Mouse (Mus musculus): Measurements from ENCODE around the gene Cnppd1. TPM values are rescaled to one million over a fixed set of nuclear protein-coding genes. Genes with fewer than 3 reads are reported as not detected.

The Cnppd1 gene
- total RNA-seq, 2 experiments from 2014 or later: 28.7 to 29.2 TPM

Other genes starting within 250 kb of the Cnppd1 start
- not detected for gene Cryba2, start 249.6 kb downstream of the Cnppd1 start, total RNA-seq (2021)
- under 1 TPM in 1 of 2 experiments, not detected in 1; 0.45 TPM for gene Cfap65, start 207.1 kb downstream of the Cnppd1 start, total RNA-seq (2021)
- gene Ihh, start 191.0 kb downstream of the Cnppd1 start, total RNA-seq (2021): under 1 TPM in 1 of 2 experiments, not detected in 1; 0.12 TPM
- gene Nhej1, start 17.5 kb downstream of the Cnppd1 start, total RNA-seq (2021): 1 to 10 TPM; 2.6 to 4.0 TPM
- gene Slc23a3, start 8.8 kb downstream of the Cnppd1 start, total RNA-seq (2021): 1 to 10 TPM in 1 of 2 experiments, under 1 TPM in 1; 0.78 to 1.0 TPM
- 10 to 100 TPM; 23.9 to 27.4 TPM for gene Retreg2, start 67 bp upstream of the Cnppd1 start, total RNA-seq (2021)
- 10 to 100 TPM; 16.0 to 16.7 TPM for gene Zfand2b, start 25.9 kb upstream of the Cnppd1 start, total RNA-seq (2021)
- 10 to 100 TPM; 25.7 to 26.4 TPM for gene Abcb6, start 37.7 kb upstream of the Cnppd1 start, total RNA-seq (2021)
- gene Ankzf1, start 49.4 kb upstream of the Cnppd1 start, total RNA-seq (2021): 10 to 100 TPM; 13.5 to 13.6 TPM
- 10 to 100 TPM; 61.1 to 68.8 TPM for gene Atg9a, start 49.5 kb upstream of the Cnppd1 start, total RNA-seq (2021)
- 1 to 10 TPM; 5.2 to 6.7 TPM for gene Glb1l, start 68.1 kb upstream of the Cnppd1 start, total RNA-seq (2021)
- 10 to 100 TPM; 55.9 to 58.1 TPM for gene Stk16, start 68.1 kb upstream of the Cnppd1 start, total RNA-seq (2021)
- 100 to 1,000 TPM; 546 to 642 TPM for gene Tuba4a, start 77.2 kb upstream of the Cnppd1 start, total RNA-seq (2021)
- gene A630095N17Rik, start 89.4 kb upstream of the Cnppd1 start, total RNA-seq (2021): not detected
- gene Dnajb2, start 93.7 kb upstream of the Cnppd1 start, total RNA-seq (2021): 10 to 100 TPM; 66.4 to 74.6 TPM
- under 1 TPM; 0.44 to 0.60 TPM for gene Ptprn, start 121.8 kb upstream of the Cnppd1 start, total RNA-seq (2021)
- gene Resp18, start 135.7 kb upstream of the Cnppd1 start, total RNA-seq (2021): not detected
- 10 to 100 TPM; 85.6 to 88.5 TPM for gene Dnpep, start 175.3 kb upstream of the Cnppd1 start, total RNA-seq (2021)
- 1,000 to 10,000 TPM; 1,039 to 1,057 TPM for gene Des, start 217.6 kb upstream of the Cnppd1 start, total RNA-seq (2021)
- 100 to 1,000 TPM; 125 to 126 TPM for gene Speg, start 232.6 kb upstream of the Cnppd1 start, total RNA-seq (2021)